Mouse (Mus musculus) intestine, postnatal 0 days (tissue): Measurements from ENCODE around the gene Dab1. TPM values are rescaled to one million over a fixed set of nuclear protein-coding genes. Genes with fewer than 3 reads are reported as not detected.

Source experiments
- ATAC-seq: fragments of 200-750 bp; cut with Nextera tagmentation; 2 replicates; pipeline ENCODE4 v1.8.0; 2017; ENCODE audit warnings: mild to moderate bottlenecking, moderate TSS enrichment, moderate library complexity
- H3K27ac ChIP-seq: fragments of 300-500 bp; sonication (generic); 2 replicates; pipeline ENCODE4 v1.5.1; 2014; ENCODE audit warnings: mild to moderate bottlenecking, low read depth, low read length, moderate library complexity
- H3K27me3 ChIP-seq: fragments of 300-500 bp; sonication (generic); replicated peaks from 2 replicates; pipeline ENCODE4 v1.6.1; 2014; ENCODE audit warnings: low read length, mixed read lengths; ENCODE audit not compliant: control insufficient read depth, insufficient read depth
- H3K36me3 ChIP-seq: fragments of 300-500 bp; sonication (generic); 2 replicates; pipeline ENCODE4 v1.6.1; 2014; ENCODE audit warnings: mild to moderate bottlenecking, moderate library complexity; ENCODE audit not compliant: control insufficient read depth, insufficient read depth
- H3K4me1 ChIP-seq: fragments of 300-500 bp; sonication (generic); replicated peaks from 2 replicates; pipeline ENCODE4 v1.6.1; 2014; ENCODE audit warnings: antibody characterized with exemption, low read length, mixed read lengths; ENCODE audit not compliant: control insufficient read depth, insufficient read depth
- H3K4me2 ChIP-seq: fragments of 300-500 bp; sonication (generic); replicated peaks from 2 replicates; pipeline ENCODE4 v1.6.1; 2014; ENCODE audit warnings: low read depth, mild to moderate bottlenecking, moderate library complexity
- H3K4me3 ChIP-seq: fragments of 300-500 bp; sonication (generic); 2 replicates; pipeline ENCODE4 v1.5.1; 2014; ENCODE audit warnings: low read depth, low read length
- H3K9ac ChIP-seq: fragments of 300-500 bp; sonication (generic); 2 replicates; pipeline ENCODE4 v1.6.1; 2014; ENCODE audit warnings: mild to moderate bottlenecking, low read depth, low read length
- H3K9me3 ChIP-seq: fragments of 300-500 bp; sonication (generic); 2 replicates; pipeline ENCODE4 v1.6.1; 2016; ENCODE audit warnings: mixed run types; ENCODE audit not compliant: control insufficient read depth
- CTCF ChIP-seq: sonication (generic); IDR thresholded peaks from 2 replicates; pipeline ENCODE4 v1.5.1; 2016; ENCODE audit warnings: low read depth, mild to moderate bottlenecking, control low read depth, antibody characterized with exemption, moderate library complexity
- WGBS: fragments of 180-500 bp; shearing (Covaris S2); extraction: QIAGEN DNeasy Blood & Tissue Kit; methylation state at CpG from one replicate; pipeline ENCODE4 v1.1.7; 2014; 5-methylcytosine and 5-hydroxymethylcytosine counted together
- polyA plus RNA-seq: library from polyadenylated mRNA; unstranded; fragments of >200 nt; fragmentation: Nextera tagmentation; extraction: Ambion mirVana; gene quantifications from 2 replicates; pipeline ENCODE4 v1.2.1, GENCODE M21; 2015

Gene Dab1
- polyA plus RNA-seq, 1 experiment from 2014 or later = 61.3 TPM

DNA sequence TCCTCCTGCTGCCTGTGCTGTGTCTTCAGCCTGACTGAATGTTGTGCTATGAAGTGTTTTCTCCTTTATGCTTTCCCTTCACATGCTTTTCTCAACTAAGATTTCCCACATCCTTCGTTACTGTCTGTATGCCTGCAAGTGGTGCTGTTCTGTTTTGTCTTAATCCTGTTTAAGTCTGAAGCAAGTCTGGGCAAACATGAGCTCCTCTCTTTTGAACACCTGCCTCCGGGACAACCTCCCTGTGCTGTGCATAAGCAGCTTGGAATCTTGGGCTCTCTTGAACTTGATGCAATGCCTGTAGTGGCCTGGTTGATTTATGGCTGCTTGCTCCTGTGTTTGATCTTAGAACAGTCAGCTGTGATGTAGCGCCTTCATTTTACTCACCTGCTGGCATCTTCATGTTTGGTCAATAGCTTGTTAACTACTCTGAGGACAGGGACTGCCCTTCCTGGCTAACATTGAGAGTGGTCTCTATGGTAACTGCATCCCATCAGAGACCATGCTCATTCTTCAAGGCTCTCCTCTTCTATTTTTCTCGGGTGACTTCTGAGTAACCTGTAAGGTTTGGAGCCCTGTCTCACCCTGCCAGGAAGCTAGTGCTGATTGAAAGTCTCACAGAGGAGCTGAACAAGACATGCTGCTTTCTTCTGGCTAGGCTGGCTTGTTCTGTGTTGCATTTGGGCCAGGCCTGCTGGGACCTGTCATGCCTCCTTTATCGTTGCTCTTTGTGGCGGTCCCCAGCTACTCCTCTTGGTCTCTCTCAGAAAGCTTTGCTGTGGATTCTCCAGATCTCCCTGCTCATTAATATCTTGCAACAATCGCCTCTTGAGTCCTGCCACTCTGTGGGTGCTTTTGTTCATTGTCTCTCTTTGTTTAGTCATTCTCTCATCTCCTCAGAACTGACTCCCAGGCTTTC is 342.2 kb downstream of the Dab1 start:
- Histone ChIP-seq H3K9ac (no peak overlapping the region), H3K27me3 (no peaks in the 10 kb centered on the region), H3K27ac (no peak overlapping the region), H3K4me2 (no peak overlapping the region), H3K36me3 (no peaks in the 10 kb centered on the region), H3K9me3 (no peaks in the 10 kb centered on the region), H3K4me1 (no peaks in the 10 kb centered on the region), H3K4me3 (no peak overlapping the region)
- no peak for TF ChIP-seq CTCF
- ATAC-seq = no peak
- 58% methylated on average over 7 of the region's 7 CpGs for WGBS

DNA sequence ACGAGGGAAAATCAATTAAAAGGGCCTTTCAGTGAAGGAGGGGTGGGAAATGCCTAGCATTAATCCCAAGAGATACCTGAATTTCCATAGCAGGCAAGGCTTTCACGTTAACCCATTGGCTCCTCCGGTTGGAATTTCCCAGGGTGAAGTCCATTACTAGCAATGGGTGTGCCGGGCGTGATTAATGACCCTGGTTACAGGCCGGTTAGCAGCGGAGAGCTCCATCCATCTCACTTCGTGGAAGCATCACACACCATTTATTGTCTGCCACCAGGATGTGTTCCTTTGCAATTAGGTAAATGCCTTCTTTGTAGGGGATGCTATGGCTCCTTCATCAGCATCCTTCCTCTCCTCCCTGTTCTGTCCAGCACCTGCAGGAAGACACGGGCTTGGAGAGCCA is 350.7 kb downstream of the Dab1 start:
- H3K4me3 ChIP-seq = no peak overlapping the region
- H3K27me3 ChIP-seq = no peaks in the 10 kb centered on the region
- H3K27ac ChIP-seq = no peak overlapping the region
- no peak for TF ChIP-seq CTCF
- H3K9me3 ChIP-seq = no peaks in the 10 kb centered on the region
- 37% methylated on average over 9 of the region's 9 CpGs for WGBS
- H3K4me2 ChIP-seq = no peak overlapping the region
- no peak overlapping the region for H3K9ac ChIP-seq
- no peaks in the 10 kb centered on the region for H3K36me3 ChIP-seq
- no peaks in the 10 kb centered on the region for H3K4me1 ChIP-seq
- no peak for ATAC-seq

DNA sequence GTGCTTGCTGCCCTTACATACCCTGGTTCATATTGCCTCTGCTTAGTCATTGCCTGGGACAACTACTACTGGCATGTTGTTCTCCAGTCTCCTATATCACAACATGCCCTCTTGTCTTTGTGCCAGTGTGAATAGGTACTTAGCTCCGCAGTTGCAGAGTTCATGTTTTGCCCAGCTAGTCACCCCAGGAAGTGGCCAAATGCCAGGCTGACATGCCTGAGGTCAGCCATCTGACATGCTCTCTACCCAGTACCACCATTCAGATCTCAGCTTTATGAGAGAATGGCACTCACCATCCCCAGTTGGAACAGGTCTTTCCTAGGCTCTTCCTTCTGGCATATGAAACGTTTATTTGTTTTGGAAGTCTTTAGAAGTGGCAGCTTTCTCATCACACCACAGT is 355.4 kb downstream of the Dab1 start:
- Histone ChIP-seq H3K4me2 (no peak overlapping the region), H3K9me3 (no peaks in the 10 kb centered on the region), H3K27me3 (no peaks in the 10 kb centered on the region), H3K27ac (no peak overlapping the region), H3K36me3 (no peaks in the 10 kb centered on the region), H3K4me1 (no peaks in the 10 kb centered on the region), H3K4me3 (no peak overlapping the region), H3K9ac (no peak overlapping the region)
- TF ChIP-seq CTCF = no peak
- no peak for ATAC-seq
- 86% methylated on average over 2 of the region's 2 CpGs for WGBS

DNA sequence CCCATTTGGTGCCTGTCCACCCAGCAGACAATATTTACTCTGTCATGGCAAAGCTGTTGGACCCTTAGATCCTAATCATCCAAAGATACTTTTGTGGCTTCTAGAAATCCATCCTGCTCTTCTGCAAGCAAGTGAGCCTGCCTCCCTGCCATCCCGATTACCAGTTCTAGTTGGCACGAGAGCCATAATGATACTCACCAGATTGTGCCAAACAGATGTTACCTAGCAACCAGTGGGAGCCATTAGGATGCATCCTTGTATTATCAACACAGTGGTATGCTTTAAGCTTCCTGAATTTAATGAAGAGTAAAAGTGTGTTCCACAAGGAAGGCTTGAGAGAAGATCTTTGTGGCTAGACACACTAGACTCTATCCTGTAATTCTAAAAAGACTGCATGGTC is 355.8 kb downstream of the Dab1 start:
- TF ChIP-seq CTCF = no peak
- WGBS = 87% methylated on average over 2 of the region's 2 CpGs
- Histone ChIP-seq H3K4me2 (no peak overlapping the region), H3K4me3 (no peak overlapping the region), H3K36me3 (no peaks in the 10 kb centered on the region), H3K4me1 (no peaks in the 10 kb centered on the region), H3K9ac (no peak overlapping the region), H3K27me3 (no peaks in the 10 kb centered on the region), H3K9me3 (no peaks in the 10 kb centered on the region), H3K27ac (no peak overlapping the region)
- no peak for ATAC-seq

DNA sequence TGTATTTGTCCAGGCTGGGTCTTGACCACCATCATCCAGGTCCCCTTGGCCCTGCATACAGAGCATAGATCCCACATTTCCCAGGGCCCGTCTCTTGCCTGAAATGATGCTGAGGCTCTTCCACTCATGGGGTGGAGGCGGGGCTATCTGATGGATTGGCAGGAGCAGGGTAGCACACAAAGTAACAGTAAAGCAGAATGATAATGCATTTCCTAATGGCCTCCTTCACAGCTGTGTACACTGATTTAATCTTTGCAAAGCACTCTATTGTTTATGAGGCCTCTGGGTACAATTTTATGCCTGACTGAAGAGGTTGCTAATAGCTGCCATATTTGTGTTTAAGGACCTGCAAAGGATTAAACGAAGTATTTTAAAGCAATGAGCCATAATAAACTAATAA is 374.7 kb downstream of the Dab1 start:
- TF ChIP-seq CTCF = no peak
- no peak overlapping the region for H3K27ac ChIP-seq
- no peak for ATAC-seq

DNA sequence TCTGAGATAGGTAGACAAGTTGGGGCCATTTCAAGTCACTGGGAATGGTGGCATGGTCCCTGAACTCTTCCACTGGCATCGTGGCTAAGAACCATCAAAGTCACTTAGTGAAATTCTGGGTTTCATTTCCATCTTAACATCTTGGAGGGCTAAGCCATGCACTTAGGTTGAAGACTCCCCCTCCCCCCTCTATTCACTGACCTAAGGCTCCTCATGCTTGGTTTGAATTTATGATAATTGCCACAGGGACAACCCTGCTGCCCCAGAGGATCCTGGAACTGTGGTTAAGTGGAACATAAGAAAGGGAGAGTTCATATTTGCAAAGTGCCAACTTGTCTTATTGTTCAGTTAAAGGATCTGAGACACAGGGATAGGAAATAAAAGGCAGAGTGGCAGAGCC is 375.2 kb downstream of the Dab1 start:
- Histone ChIP-seq H3K36me3 (no peaks in the 10 kb centered on the region), H3K9ac (no peak overlapping the region), H3K27ac (no peak overlapping the region), H3K27me3 (no peaks in the 10 kb centered on the region), H3K4me3 (no peak overlapping the region), H3K4me1 (no peaks in the 10 kb centered on the region), H3K4me2 (no peak overlapping the region), H3K9me3 (no peaks in the 10 kb centered on the region)
- 71% methylated on average over 1 of the region's 1 CpGs for WGBS
- ATAC-seq = no peak
- no peak for TF ChIP-seq CTCF

More for the DNA sequence above, 374.7 kb downstream of the Dab1 start:
- Histone ChIP-seq H3K4me3 (no peak overlapping the region), H3K27me3 (no peaks in the 10 kb centered on the region), H3K9me3 (no peaks in the 10 kb centered on the region), H3K9ac (no peak overlapping the region), H3K4me2 (no peak overlapping the region), H3K36me3 (no peaks in the 10 kb centered on the region), H3K4me1 (no peaks in the 10 kb centered on the region)
- 83% methylated on average over 3 of the region's 3 CpGs for WGBS
